Mouse (Mus musculus) urinary bladder, adult 18-20 months (tissue): Measurements from ENCODE around the gene Kazald1.

ENCODE experiments used
- DNase-seq, 2 experiments: peaks; one replicate each; pipeline ENCODE4 v3.0.0; 2022; ENCODE audit warnings: low spot score in 2 of 2, mixed read lengths in 2 of 2

The Kazald1 gene

GRCm38 (mm10) chr19:45076586-45077510 lies 1.8 kb downstream of the Kazald1 start:
- peak; percentile 38 to 73 for DNase-seq

GRCm38 (mm10) chr19:45077742-45078645 lies 3.0 kb downstream of the Kazald1 start:
- DNase-seq, result no peak

GRCm38 (mm10) chr19:45078971-45079764 lies 4.1 kb downstream of the Kazald1 start:
- no peak for DNase-seq

- peak; percentile 76 to 84 for DNase-seq
Observed at GRCm38 (mm10) chr19:45079769-45080515, 4.9 kb downstream of the Kazald1 start.

- no peak for DNase-seq
Observed at GRCm38 (mm10) chr19:45080711-45081110, 5.7 kb downstream of the Kazald1 start.

GRCm38 (mm10) chr19:45081279-45081678 lies 6.2 kb downstream of the Kazald1 start:
- peak; percentile 28 to 68 for DNase-seq

GRCm38 (mm10) chr19:45081841-45082550 lies 7.0 kb downstream of the Kazald1 start:
- DNase-seq, result no peak

GRCm38 (mm10) chr19:45097868-45098267 lies 22.8 kb downstream of the Kazald1 start:
- DNase-seq, result no peak

GRCm38 (mm10) chr19:45100486-45101270 lies 25.6 kb downstream of the Kazald1 start:
- no peak for DNase-seq

- DNase-seq, result no peak
Observed at GRCm38 (mm10) chr19:45105591-45105990, 30.6 kb downstream of the Kazald1 start.

GRCm38 (mm10) chr19:45106689-45107088 lies 31.6 kb downstream of the Kazald1 start:
- no peak for DNase-seq

- DNase-seq, result no peak
Observed at GRCm38 (mm10) chr19:45110681-45111080, 35.6 kb downstream of the Kazald1 start.

- no peak for DNase-seq
Observed at GRCm38 (mm10) chr19:45112444-45112843, 37.4 kb downstream of the Kazald1 start.

GRCm38 (mm10) chr19:45113791-45114460 lies 38.9 kb downstream of the Kazald1 start:
- DNase-seq, result no peak

- DNase-seq, result no peak
Observed at GRCm38 (mm10) chr19:45114772-45115171, 39.7 kb downstream of the Kazald1 start.

GRCm38 (mm10) chr19:45116798-45117197 lies 41.8 kb downstream of the Kazald1 start:
- DNase-seq, result peak; percentile 18 to 22
